Mouse (Mus musculus) cortical plate, adult 2 months (tissue): ENCODE measurements around the gene Sipa1l2.

ENCODE experiments used
- CTCF ChIP-seq: fragments of 200-500 bp; IDR thresholded peaks from 2 replicates; pipeline ENCODE4 v1.5.1; 2011; ENCODE audit warnings: mild to moderate bottlenecking, control low read depth, low read length; ENCODE audit not compliant: insufficient read depth; ENCODE audit errors: extremely low read depth
- POLR2A ChIP-seq: fragments of 200-500 bp; IDR thresholded peaks from 2 replicates; pipeline ENCODE4 v1.6.1; 2011; ENCODE audit warnings: mild to moderate bottlenecking, low read length, control low read depth; ENCODE audit not compliant: insufficient read depth; ENCODE audit errors: extremely low read depth

- TF ChIP-seq POLR2A (no peak), CTCF (no peak)
Measured at GRCm38 (mm10) chr8:125556706-125557105, 12.9 kb downstream of the Sipa1l2 start.
